Mouse (Mus musculus) CH12.LX (cell line): ENCODE data around the gene Ftcd.

ENCODE experiments used
- CHD1 ChIP-seq: IDR thresholded peaks from 2 replicates; pipeline ENCODE4 v1.6.1; 2012; ENCODE audit warnings: low read depth, low read length, improper control_type of control experiment, inconsistent platforms
- CHD2 ChIP-seq: IDR thresholded peaks from 2 replicates; pipeline ENCODE4 v1.6.1; 2011; ENCODE audit warnings: low read length, improper control_type of control experiment
- CTCF ChIP-seq, 2 experiments: IDR thresholded peaks in 1 of 2; conservative IDR thresholded peaks in 1 of 2; 2 replicates each; pipeline ENCODE4 v1.5.1; 2011 to 2012; ENCODE audit warnings: low read depth in 2 of 2, low read length in 2 of 2, improper control_type of control experiment in 1 of 2, inconsistent platforms in 1 of 2, mild to moderate bottlenecking in 1 of 2, moderate library complexity in 1 of 2
- E2F4 ChIP-seq: IDR thresholded peaks from 2 replicates; pipeline ENCODE4 v1.6.1; 2011; ENCODE audit warnings: low read depth, low read length, improper control_type of control experiment; ENCODE audit not compliant: insufficient replicate concordance
- EP300 ChIP-seq: IDR thresholded peaks from 2 replicates; pipeline ENCODE4 v1.6.1; 2011; ENCODE audit warnings: low read length, improper control_type of control experiment
- MAFK ChIP-seq: IDR thresholded peaks from 2 replicates; pipeline ENCODE4 v1.6.1; 2011; ENCODE audit warnings: low read length, improper control_type of control experiment; ENCODE audit not compliant: insufficient replicate concordance
- MAX ChIP-seq: IDR thresholded peaks from 2 replicates; pipeline ENCODE4 v1.6.1; 2011; ENCODE audit warnings: low read length, improper control_type of control experiment
- MEF2A ChIP-seq: IDR thresholded peaks from 2 replicates; pipeline ENCODE4 v1.6.1; 2014; ENCODE audit warnings: low read depth, mild to moderate bottlenecking, inconsistent platforms, low read length, improper control_type of control experiment, borderline replicate concordance
- POLR2A ChIP-seq: IDR thresholded peaks from 2 replicates; pipeline ENCODE4 v1.6.1; 2011; ENCODE audit warnings: low read depth, mild to moderate bottlenecking, improper control_type of control experiment, low read length
- RCOR1 ChIP-seq: conservative IDR thresholded peaks from 2 replicates; pipeline ENCODE4 v1.6.1; 2012; ENCODE audit warnings: low read depth, mild to moderate bottlenecking, inconsistent platforms, low read length, improper control_type of control experiment
- SMC3 ChIP-seq: IDR thresholded peaks from 2 replicates; pipeline ENCODE4 v1.6.1; 2011; ENCODE audit warnings: low read depth, low read length, improper control_type of control experiment
- ZMIZ1 ChIP-seq: IDR thresholded peaks from 2 replicates; pipeline ENCODE4 v1.6.1; 2012; ENCODE audit warnings: low read depth, mild to moderate bottlenecking, inconsistent platforms, low read length, improper control_type of control experiment

DNA sequence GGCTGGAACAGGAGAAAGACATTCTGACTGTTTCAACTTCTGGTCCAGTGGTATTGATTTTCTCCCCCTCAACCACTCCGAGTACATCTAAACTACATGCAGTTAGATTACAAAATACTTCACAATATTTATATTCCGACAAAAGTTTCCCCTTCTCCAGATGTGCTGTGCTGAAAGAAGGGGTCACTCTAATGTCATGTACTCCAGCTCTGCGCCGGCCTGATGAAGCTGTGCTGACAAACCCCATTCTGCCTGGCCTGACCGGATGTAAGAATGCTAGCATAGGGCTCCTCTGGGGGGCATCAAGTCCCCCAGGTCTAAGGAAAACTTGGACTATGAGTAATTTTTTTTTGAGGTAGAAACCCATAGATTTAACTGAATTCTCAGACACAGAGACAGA, 52.3 kb downstream of the Ftcd start:
- TF ChIP-seq MAFK (no peak), MAX (no peak), CTCF (conservative IDR thresholded peaks at IDR 0.05 in 1 of 2, IDR thresholded peaks at IDR 0.05 in 1 of 2; ENCODE audit: low read depth in 2 of 2, low read length in 2 of 2) (no peak), CHD1 (no peak), CHD2 (no peak), SMC3 (no peak), ZMIZ1 (no peak), EP300 (no peak), POLR2A (no peak), RCOR1 (no peak), E2F4 (no peak), MEF2A (no peak)
